Mouse (Mus musculus) liver, embryonic 14.5 days (tissue): ENCODE results near the gene Micu1.

Experiments used
- CTCF ChIP-seq: IDR thresholded peaks from 2 replicates; pipeline ENCODE4 v1.5.1; 2016; ENCODE audit warnings: antibody characterized with exemption, low read depth, control low read depth
- EP300 ChIP-seq: IDR thresholded peaks from 2 replicates; pipeline ENCODE4 v1.6.1; 2016; ENCODE audit warnings: antibody characterized with exemption, low read depth

GRCm38 (mm10) chr10:59868266-59868665, 166.0 kb downstream of the Micu1 start:
- TF ChIP-seq CTCF (no peak), EP300 (no peak)
